In genomic region chr17:73225996-73226395, GRCm38 (mm10) we compare ENCODE assay signal across 9 mouse cellular contexts.
A peak's percentile ranks its signal among the peaks of the same experiment; 100 is the strongest.
DNase-seq lines count a peak whose midpoint lies in the region; ATAC-seq lines count a peak whose summit lies in the region.
"Had no signal": no experiment of that assay in that cellular context is flagged by ENCODE, and none has a peak within 500 bp of the region (broad histone marks: within the 10 kb centered on the region; RNA-seq: fewer than 3 reads in every experiment).

No protein-coding gene starts in this region.

- no peak overlapping the region for H3K9ac ChIP-seq in midbrain, embryonic 11.5 days (ENCODE audit: low read length)
- no peak overlapping the region for H3K9ac ChIP-seq in heart, embryonic 15.5 days
- no peak overlapping the region for H3K9ac ChIP-seq in liver, embryonic 11.5 days (ENCODE audit: low read depth, low read length)

- H3K4me3 ChIP-seq in midbrain, embryonic 11.5 days (ENCODE audit: low read depth, low read length), result no peak overlapping the region
- no peak overlapping the region for H3K4me3 ChIP-seq in midbrain, embryonic 10.5 days
- H3K4me3 ChIP-seq in heart, embryonic 15.5 days, result no peak overlapping the region
- H3K4me3 ChIP-seq in liver, embryonic 11.5 days (ENCODE audit: low read depth, low read length), result no peak overlapping the region

- peaks cover 3% of the 10 kb centered on the region; the same call in 1 of the 2 replicates for H3K4me1 ChIP-seq in midbrain, embryonic 11.5 days (ENCODE audit: control insufficient read depth, insufficient read depth, low read length)
- H3K4me1 ChIP-seq in midbrain, embryonic 10.5 days, result peaks cover 16% of the 10 kb centered on the region
- H3K4me1 ChIP-seq in heart, embryonic 15.5 days (replicated peaks), result peaks cover 62% of the 10 kb centered on the region
- H3K4me1 ChIP-seq in liver, embryonic 11.5 days (replicated peaks; ENCODE audit: control insufficient read depth, insufficient read depth, low read length), result peaks cover 35% of the 10 kb centered on the region

- no peak for DNase-seq in midbrain, embryonic 11.5 days (ENCODE audit: low spot score, missing footprints)
- DNase-seq in midbrain, embryonic 10.5 days (ENCODE audit: low spot score), result no peak
- no peak for DNase-seq in liver, embryonic 11.5 days (ENCODE audit: low spot score)
- peak; percentile 26 for DNase-seq in retina, embryonic 14.5 days (ENCODE audit: low spot score)
- DNase-seq in layer of hippocampus, adult 11-12 months (ENCODE audit: low spot score), result no peak
- no peak for DNase-seq in thymus, adult 18-20 months

- H3K9me3 ChIP-seq in midbrain, embryonic 11.5 days (ENCODE audit: control insufficient read depth, low read length), result no peaks in the 10 kb centered on the region
- no peaks in the 10 kb centered on the region for H3K9me3 ChIP-seq in midbrain, embryonic 10.5 days (replicated peaks)
- no peaks in the 10 kb centered on the region for H3K9me3 ChIP-seq in heart, embryonic 15.5 days (replicated peaks)
- no peaks in the 10 kb centered on the region for H3K9me3 ChIP-seq in liver, embryonic 11.5 days (ENCODE audit: control insufficient read depth, low read length)

- H3K36me3 ChIP-seq in midbrain, embryonic 11.5 days (ENCODE audit: control insufficient read depth, insufficient read depth, low read length), result no peaks in the 10 kb centered on the region
- H3K36me3 ChIP-seq in midbrain, embryonic 10.5 days, result no peaks in the 10 kb centered on the region
- no peaks in the 10 kb centered on the region for H3K36me3 ChIP-seq in heart, embryonic 15.5 days
- no peaks in the 10 kb centered on the region for H3K36me3 ChIP-seq in liver, embryonic 11.5 days (ENCODE audit: control insufficient read depth, insufficient read depth, low read length)

- H3K27me3 ChIP-seq in midbrain, embryonic 11.5 days (ENCODE audit: control insufficient read depth, insufficient read depth, low read length), result no peaks in the 10 kb centered on the region
- H3K27me3 ChIP-seq in midbrain, embryonic 10.5 days (ENCODE audit: low read depth, poor library complexity, severe bottlenecking), result no peaks in the 10 kb centered on the region
- H3K27me3 ChIP-seq in heart, embryonic 15.5 days, result no peaks in the 10 kb centered on the region
- H3K27me3 ChIP-seq in liver, embryonic 11.5 days (replicated peaks; ENCODE audit: control insufficient read depth, insufficient read depth, low read length), result no peaks in the 10 kb centered on the region
- H3K27me3 ChIP-seq: Patski had no signal

- WGBS in midbrain, embryonic 11.5 days, result 57% methylated on average over 5 of the region's 5 CpGs
- 72% methylated on average over 5 of the region's 5 CpGs for WGBS in midbrain, embryonic 10.5 days
- 16% methylated on average over 5 of the region's 5 CpGs for WGBS in heart, embryonic 15.5 days
- 14% methylated on average over 5 of the region's 5 CpGs for WGBS in liver, embryonic 11.5 days

- ATAC-seq in midbrain, embryonic 11.5 days (ENCODE audit: low FRiP score), result peak; percentile 69
- peak; percentile 94 for ATAC-seq in heart, embryonic 15.5 days (replicated peaks; ENCODE audit: insufficient number of reproducible peaks, insufficient read depth, low FRiP score, low read depth)
- peak; percentile 71 for ATAC-seq in liver, embryonic 11.5 days (replicated peaks; ENCODE audit: low FRiP score)
- no peak for ATAC-seq in frontal cortex, adult (ENCODE audit: low TSS enrichment)
- ATAC-seq: Patski had no signal

- H3K27ac ChIP-seq in midbrain, embryonic 11.5 days (ENCODE audit: low read depth, low read length), result 0 out of 2 replicates have a peak overlapping the region, but pooled peaks have one; percentile 20
- no peak overlapping the region for H3K27ac ChIP-seq in midbrain, embryonic 10.5 days (replicated peaks)
- peak overlapping the region; percentile 96 for H3K27ac ChIP-seq in heart, embryonic 15.5 days
- H3K27ac ChIP-seq in liver, embryonic 11.5 days (ENCODE audit: low read depth, low read length), result 0 out of 2 replicates have a peak overlapping the region, but pooled peaks have one; percentile 23

- H3K4me2 ChIP-seq in midbrain, embryonic 11.5 days, result no peak overlapping the region
- H3K4me2 ChIP-seq in heart, embryonic 15.5 days, result no peak overlapping the region
- no peak overlapping the region for H3K4me2 ChIP-seq in liver, embryonic 11.5 days
